Mouse (Mus musculus) c-Kit-positive CD71-negative TER-119-negative erythroid progenitor cells, embryonic 14.5 days (primary cell): Measurements from ENCODE around the gene Slc26a8.

Experiments
- DNase-seq: peaks from one replicate; pipeline ENCODE4 v3.0.0-alpha.2; 2013; ENCODE audit warnings: low read depth

The Slc26a8 gene

GRCm38 (mm10) chr17:28591476-28591875 is 98.6 kb downstream of the Slc26a8 start:
- DNase-seq, result no peak

GRCm38 (mm10) chr17:28590596-28590995 is 99.4 kb downstream of the Slc26a8 start:
- no peak for DNase-seq

- DNase-seq, result no peak
These were observed 101.4 kb downstream of the Slc26a8 start for GRCm38 (mm10) chr17:28588591-28588990.
